Mouse (Mus musculus): ENCODE results near the gene Nt5dc3. TPM values are rescaled to one million over a fixed set of nuclear protein-coding genes. Genes with fewer than 3 reads are reported as not detected.

Gene Nt5dc3
- polyA plus RNA-seq, 1 experiment: 15.4 TPM

- TF ChIP-seq POLR2A (IDR thresholded peaks at IDR 0.05; ENCODE audit: low read depth, low read length) (no peak), CTCF (IDR thresholded peaks at IDR 0.05; ENCODE audit: borderline replicate concordance, insufficient read depth, low read length) (no peak)
- no peak overlapping the region for H3K4me3 ChIP-seq (ENCODE audit: insufficient read depth, low read length)
- H3K27ac ChIP-seq (ENCODE audit: insufficient read depth, low read length): no peak overlapping the region
These were observed 2.5 kb upstream of the Nt5dc3 start for GRCm38 (mm10) chr10:86776281-86776680.

GRCm38 (mm10) chr10:86777614-86778319 lies 1.0 kb upstream of the Nt5dc3 start:
- TF ChIP-seq POLR2A (IDR thresholded peaks at IDR 0.05; ENCODE audit: low read depth, low read length) (no peak), CTCF (IDR thresholded peaks at IDR 0.05; ENCODE audit: borderline replicate concordance, insufficient read depth, low read length) (no peak)
- Histone ChIP-seq H3K4me1 (ENCODE audit: control insufficient read depth, insufficient read depth, low read length) (peaks cover 4% of the 10 kb centered on the region), H3K4me3 (ENCODE audit: insufficient read depth, low read length) (0 out of 2 replicates have a peak overlapping the region, but pooled peaks have one; percentile 0), H3K27ac (ENCODE audit: insufficient read depth, low read length) (peak overlapping the region; percentile 15; the same call in 1 of the 2 replicates)

More at GRCm38 (mm10) chr10:86776281-86776680, 2.5 kb upstream of the Nt5dc3 start:
- H3K4me1 ChIP-seq (ENCODE audit: control insufficient read depth, insufficient read depth, low read length): peaks cover 11% of the 10 kb centered on the region

- peaks cover 13% of the 10 kb centered on the region; the same call in 1 of the 2 replicates for H3K4me1 ChIP-seq (ENCODE audit: control insufficient read depth, insufficient read depth, low read length)
- TF ChIP-seq POLR2A (IDR thresholded peaks at IDR 0.05; ENCODE audit: low read depth, low read length): no peak
- TF ChIP-seq CTCF (IDR thresholded peaks at IDR 0.05; ENCODE audit: borderline replicate concordance, insufficient read depth, low read length): no peak
- no peak overlapping the region for H3K27ac ChIP-seq (ENCODE audit: insufficient read depth, low read length)
- H3K4me3 ChIP-seq (ENCODE audit: insufficient read depth, low read length): peak overlapping the region; percentile 97
These were observed 431 bp downstream of the Nt5dc3 start for GRCm38 (mm10) chr10:86779117-86779755.

- H3K4me1 ChIP-seq (ENCODE audit: control insufficient read depth, insufficient read depth, low read length): peaks cover 19% of the 10 kb centered on the region
- no peak for TF ChIP-seq CTCF (IDR thresholded peaks at IDR 0.05; ENCODE audit: borderline replicate concordance, insufficient read depth, low read length)
- H3K27ac ChIP-seq (ENCODE audit: insufficient read depth, low read length): no peak overlapping the region
- H3K4me3 ChIP-seq (ENCODE audit: insufficient read depth, low read length): peak overlapping the region; percentile 97
These were observed 1.2 kb downstream of the Nt5dc3 start for GRCm38 (mm10) chr10:86779816-86780500.

GRCm38 (mm10) chr10:86781641-86782040 lies 2.8 kb downstream of the Nt5dc3 start:
- Histone ChIP-seq H3K27ac (ENCODE audit: insufficient read depth, low read length) (no peak overlapping the region), H3K4me1 (ENCODE audit: control insufficient read depth, insufficient read depth, low read length) (peaks cover 19% of the 10 kb centered on the region), H3K4me3 (ENCODE audit: insufficient read depth, low read length) (no peak overlapping the region)
- TF ChIP-seq POLR2A (IDR thresholded peaks at IDR 0.05; ENCODE audit: low read depth, low read length): no peak
- no peak for TF ChIP-seq CTCF (IDR thresholded peaks at IDR 0.05; ENCODE audit: borderline replicate concordance, insufficient read depth, low read length)

- Histone ChIP-seq H3K4me3 (ENCODE audit: insufficient read depth, low read length) (no peak overlapping the region), H3K4me1 (ENCODE audit: control insufficient read depth, insufficient read depth, low read length) (peaks cover 19% of the 10 kb centered on the region), H3K27ac (ENCODE audit: insufficient read depth, low read length) (no peak overlapping the region)
- TF ChIP-seq POLR2A (IDR thresholded peaks at IDR 0.05; ENCODE audit: low read depth, low read length): no peak
- TF ChIP-seq CTCF (IDR thresholded peaks at IDR 0.05; ENCODE audit: borderline replicate concordance, insufficient read depth, low read length): no peak
These were observed 3.9 kb downstream of the Nt5dc3 start for GRCm38 (mm10) chr10:86782656-86783055.

GRCm38 (mm10) chr10:86783561-86783960 lies 4.8 kb downstream of the Nt5dc3 start:
- TF ChIP-seq POLR2A (IDR thresholded peaks at IDR 0.05; ENCODE audit: low read depth, low read length) (no peak), CTCF (IDR thresholded peaks at IDR 0.05; ENCODE audit: borderline replicate concordance, insufficient read depth, low read length) (no peak)
- no peak overlapping the region for H3K4me3 ChIP-seq (ENCODE audit: insufficient read depth, low read length)
- peaks cover 19% of the 10 kb centered on the region for H3K4me1 ChIP-seq (ENCODE audit: control insufficient read depth, insufficient read depth, low read length)
- no peak overlapping the region; the same call in 1 of the 2 replicates for H3K27ac ChIP-seq (ENCODE audit: insufficient read depth, low read length)

- peak overlapping the region; percentile 48; the same call in 1 of the 2 replicates for H3K27ac ChIP-seq (ENCODE audit: insufficient read depth, low read length)
- peaks cover 22% of the 10 kb centered on the region for H3K4me1 ChIP-seq (ENCODE audit: control insufficient read depth, insufficient read depth, low read length)
- no peak overlapping the region for H3K4me3 ChIP-seq (ENCODE audit: insufficient read depth, low read length)
- TF ChIP-seq POLR2A (IDR thresholded peaks at IDR 0.05; ENCODE audit: low read depth, low read length) (no peak), CTCF (IDR thresholded peaks at IDR 0.05; ENCODE audit: borderline replicate concordance, insufficient read depth, low read length) (no peak)
These were observed 5.4 kb downstream of the Nt5dc3 start for GRCm38 (mm10) chr10:86784126-86784675.

- H3K27ac ChIP-seq (ENCODE audit: insufficient read depth, low read length): no peak overlapping the region
These were observed 6.6 kb downstream of the Nt5dc3 start for GRCm38 (mm10) chr10:86785396-86785795.

More at GRCm38 (mm10) chr10:86785396-86785795, 6.6 kb downstream of the Nt5dc3 start:
- H3K4me1 ChIP-seq (ENCODE audit: control insufficient read depth, insufficient read depth, low read length): peaks cover 26% of the 10 kb centered on the region
- no peak overlapping the region for H3K4me3 ChIP-seq (ENCODE audit: insufficient read depth, low read length)
- TF ChIP-seq CTCF (IDR thresholded peaks at IDR 0.05; ENCODE audit: borderline replicate concordance, insufficient read depth, low read length): no peak
- TF ChIP-seq POLR2A (IDR thresholded peaks at IDR 0.05; ENCODE audit: low read depth, low read length): no peak

Data from embryonic fibroblast, embryonic 13.5 days (primary cell).